Mouse (Mus musculus): ENCODE data around the gene Cers6. TPM values are rescaled to one million over a fixed set of nuclear protein-coding genes. Genes with fewer than 3 reads are reported as not detected.
A peak's percentile ranks its signal among the peaks of the same experiment; 100 is the strongest.

Gene Cers6
- polyA plus RNA-seq, 1 experiment = 3.5 TPM

- Histone ChIP-seq H3K4me3 (ENCODE audit: extremely low read depth, insufficient read depth, insufficient read length) (no peak overlapping the region), H3K27ac (ENCODE audit: insufficient read depth, low read length) (no peak overlapping the region), H3K27me3 (ENCODE audit: control insufficient read depth, insufficient read depth, low read length) (no peaks in the 10 kb centered on the region), H3K4me1 (ENCODE audit: control insufficient read depth, insufficient read depth, insufficient read length) (no peaks in the 10 kb centered on the region), H3K36me3 (ENCODE audit: control insufficient read depth, insufficient read depth, low read length) (no peaks in the 10 kb centered on the region)
- WGBS = 87% methylated on average over 2 of the region's 2 CpGs
- TF ChIP-seq POLR2A (IDR thresholded peaks at IDR 0.05; ENCODE audit: low read depth, low read length) = no peak
- no peak for TF ChIP-seq CTCF (IDR thresholded peaks at IDR 0.05; ENCODE audit: extremely low read depth, insufficient read depth, insufficient read length, insufficient replicate concordance)
- DNase-seq (ENCODE audit: low read depth in 1 of 2, low spot score in 2 of 2) = no peak
These were observed 176.1 kb downstream of the Cers6 start for GRCm38 (mm10) chr2:69037362-69037761.

GRCm38 (mm10) chr2:69042327-69043106 lies 181.3 kb downstream of the Cers6 start:
- no peak for TF ChIP-seq POLR2A (IDR thresholded peaks at IDR 0.05; ENCODE audit: low read depth, low read length)
- no peak for TF ChIP-seq CTCF (IDR thresholded peaks at IDR 0.05; ENCODE audit: extremely low read depth, insufficient read depth, insufficient read length, insufficient replicate concordance)
- WGBS = 54% methylated on average over 6 of the region's 6 CpGs
- no peaks in the 10 kb centered on the region for H3K27me3 ChIP-seq (ENCODE audit: control insufficient read depth, insufficient read depth, low read length)
- no peak overlapping the region for H3K4me3 ChIP-seq (ENCODE audit: extremely low read depth, insufficient read depth, insufficient read length)
- no peak for DNase-seq (ENCODE audit: low read depth in 1 of 2, low spot score in 2 of 2)
- H3K36me3 ChIP-seq (ENCODE audit: control insufficient read depth, insufficient read depth, low read length) = no peaks in the 10 kb centered on the region
- no peak overlapping the region for H3K27ac ChIP-seq (ENCODE audit: insufficient read depth, low read length)
- no peaks in the 10 kb centered on the region for H3K4me1 ChIP-seq (ENCODE audit: control insufficient read depth, insufficient read depth, insufficient read length)

DNA sequence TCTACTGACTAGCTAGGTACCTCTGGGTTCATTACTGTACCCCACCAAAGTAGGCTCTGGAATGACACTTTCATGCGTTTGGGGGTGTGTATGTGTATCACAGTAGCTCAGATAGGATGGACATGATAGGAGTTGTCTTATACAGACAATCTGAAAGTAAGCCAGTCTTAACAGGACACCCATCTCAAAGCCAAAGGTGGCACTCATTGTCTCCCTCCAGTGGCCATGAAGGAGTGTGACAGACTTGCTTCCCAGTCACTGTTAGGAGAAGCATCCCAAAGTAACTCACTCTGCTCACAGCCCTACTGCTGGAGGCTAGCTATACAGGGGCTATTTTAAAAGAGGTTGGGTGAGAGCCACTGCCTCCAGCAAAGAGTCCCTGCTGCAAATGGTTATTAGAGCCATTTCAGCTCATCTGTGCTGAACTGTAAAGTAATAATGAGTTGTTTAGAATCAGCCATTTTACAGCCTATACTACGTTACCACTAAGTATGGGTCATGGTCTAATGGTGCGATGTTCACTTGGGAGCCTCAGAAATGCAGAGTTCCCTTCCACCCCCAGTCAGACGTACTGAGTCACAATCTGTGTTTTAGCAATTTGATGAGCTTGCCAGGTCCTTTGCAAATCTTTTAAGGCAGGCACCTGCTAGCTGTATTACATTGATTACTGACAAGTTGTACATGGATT lies 182.3 kb downstream of the Cers6 start:
- WGBS = 82% methylated on average over 4 of the region's 4 CpGs
- peak; percentile 18 to 21 for DNase-seq (ENCODE audit: low read depth in 1 of 2, low spot score in 2 of 2)

DNA sequence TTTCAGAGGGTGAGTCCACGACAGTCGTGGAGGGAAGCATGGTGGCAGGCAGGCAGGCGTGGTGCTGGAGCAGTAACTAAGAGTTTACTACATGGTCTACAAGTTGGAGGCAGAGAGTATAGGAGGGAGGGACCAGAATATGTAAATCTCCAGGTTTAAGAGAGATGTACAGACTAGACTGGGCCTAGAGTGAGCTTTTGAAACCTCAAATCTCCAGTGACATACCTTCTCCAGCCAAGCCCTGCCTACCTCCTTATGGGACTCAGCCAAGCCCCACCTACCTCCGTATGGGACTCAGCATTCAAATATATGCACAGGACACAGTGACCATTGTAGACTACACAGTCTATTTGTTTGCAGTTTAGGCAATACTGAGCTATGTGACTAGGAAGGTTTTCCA lies 184.7 kb downstream of the Cers6 start:
- no peak for DNase-seq (ENCODE audit: low read depth in 1 of 2, low spot score in 2 of 2)
- no peak overlapping the region for H3K4me3 ChIP-seq (ENCODE audit: extremely low read depth, insufficient read depth, insufficient read length)
- H3K36me3 ChIP-seq (ENCODE audit: control insufficient read depth, insufficient read depth, low read length) = no peaks in the 10 kb centered on the region
- TF ChIP-seq POLR2A (IDR thresholded peaks at IDR 0.05; ENCODE audit: low read depth, low read length) (no peak), CTCF (IDR thresholded peaks at IDR 0.05; ENCODE audit: extremely low read depth, insufficient read depth, insufficient read length, insufficient replicate concordance) (no peak)
- H3K27ac ChIP-seq (ENCODE audit: insufficient read depth, low read length) = no peak overlapping the region
- no peaks in the 10 kb centered on the region for H3K27me3 ChIP-seq (ENCODE audit: control insufficient read depth, insufficient read depth, low read length)
- 84% methylated on average over 4 of the region's 4 CpGs for WGBS
- H3K4me1 ChIP-seq (ENCODE audit: control insufficient read depth, insufficient read depth, insufficient read length) = no peaks in the 10 kb centered on the region

More for the DNA sequence above, 182.3 kb downstream of the Cers6 start:
- TF ChIP-seq POLR2A (IDR thresholded peaks at IDR 0.05; ENCODE audit: low read depth, low read length) = no peak
- TF ChIP-seq CTCF (IDR thresholded peaks at IDR 0.05; ENCODE audit: extremely low read depth, insufficient read depth, insufficient read length, insufficient replicate concordance) = peak; percentile 69; the same call in 1 of the 2 replicates
- no peak overlapping the region for H3K27ac ChIP-seq (ENCODE audit: insufficient read depth, low read length)
- no peak overlapping the region for H3K4me3 ChIP-seq (ENCODE audit: extremely low read depth, insufficient read depth, insufficient read length)
- no peaks in the 10 kb centered on the region for H3K36me3 ChIP-seq (ENCODE audit: control insufficient read depth, insufficient read depth, low read length)
- H3K4me1 ChIP-seq (ENCODE audit: control insufficient read depth, insufficient read depth, insufficient read length) = no peaks in the 10 kb centered on the region
- no peaks in the 10 kb centered on the region for H3K27me3 ChIP-seq (ENCODE audit: control insufficient read depth, insufficient read depth, low read length)

- 52% methylated on average over 7 of the region's 7 CpGs for WGBS
- Histone ChIP-seq H3K4me1 (ENCODE audit: control insufficient read depth, insufficient read depth, insufficient read length) (no peaks in the 10 kb centered on the region), H3K27ac (ENCODE audit: insufficient read depth, low read length) (no peak overlapping the region), H3K36me3 (ENCODE audit: control insufficient read depth, insufficient read depth, low read length) (no peaks in the 10 kb centered on the region), H3K27me3 (ENCODE audit: control insufficient read depth, insufficient read depth, low read length) (no peaks in the 10 kb centered on the region), H3K4me3 (ENCODE audit: extremely low read depth, insufficient read depth, insufficient read length) (no peak overlapping the region)
- TF ChIP-seq CTCF (IDR thresholded peaks at IDR 0.05; ENCODE audit: extremely low read depth, insufficient read depth, insufficient read length, insufficient replicate concordance) (no peak), POLR2A (IDR thresholded peaks at IDR 0.05; ENCODE audit: low read depth, low read length) (no peak)
- DNase-seq (ENCODE audit: low read depth in 1 of 2, low spot score in 2 of 2) = no peak
These were observed 186.1 kb downstream of the Cers6 start for GRCm38 (mm10) chr2:69047297-69047696.

- no peak overlapping the region for H3K27ac ChIP-seq (ENCODE audit: insufficient read depth, low read length)
- TF ChIP-seq CTCF (IDR thresholded peaks at IDR 0.05; ENCODE audit: extremely low read depth, insufficient read depth, insufficient read length, insufficient replicate concordance) (no peak), POLR2A (IDR thresholded peaks at IDR 0.05; ENCODE audit: low read depth, low read length) (no peak)
- no peak for DNase-seq (ENCODE audit: low read depth in 1 of 2, low spot score in 2 of 2)
- H3K4me1 ChIP-seq (ENCODE audit: control insufficient read depth, insufficient read depth, insufficient read length) = no peaks in the 10 kb centered on the region
- H3K4me3 ChIP-seq (ENCODE audit: extremely low read depth, insufficient read depth, insufficient read length) = no peak overlapping the region
- H3K27me3 ChIP-seq (ENCODE audit: control insufficient read depth, insufficient read depth, low read length) = no peaks in the 10 kb centered on the region
- H3K36me3 ChIP-seq (ENCODE audit: control insufficient read depth, insufficient read depth, low read length) = no peaks in the 10 kb centered on the region
- 90% methylated on average over 3 of the region's 3 CpGs for WGBS
These were observed 186.6 kb downstream of the Cers6 start for GRCm38 (mm10) chr2:69047805-69048204.

DNA sequence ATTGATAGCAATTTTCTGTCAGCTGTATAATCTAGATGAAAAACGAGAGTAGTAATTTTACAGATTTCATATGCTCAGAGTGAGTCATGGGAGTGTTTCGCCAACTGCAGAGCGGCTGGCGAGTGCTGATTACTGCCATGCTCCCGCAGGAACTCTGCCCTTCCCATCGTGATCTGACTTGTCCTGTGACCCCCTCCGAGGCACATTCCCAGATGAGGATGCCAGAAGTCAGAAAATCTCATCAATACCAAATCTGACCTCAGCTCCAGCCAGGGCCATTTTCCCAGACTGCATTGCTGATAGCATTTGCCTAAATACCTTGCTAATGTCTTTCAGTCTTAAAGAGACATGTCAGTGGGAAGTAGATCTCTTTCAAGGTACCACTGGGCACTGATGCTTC lies 187.9 kb downstream of the Cers6 start:
- H3K27me3 ChIP-seq (ENCODE audit: control insufficient read depth, insufficient read depth, low read length) = no peaks in the 10 kb centered on the region
- 87% methylated on average over 7 of the region's 7 CpGs for WGBS
- no peak for TF ChIP-seq CTCF (IDR thresholded peaks at IDR 0.05; ENCODE audit: extremely low read depth, insufficient read depth, insufficient read length, insufficient replicate concordance)
- TF ChIP-seq POLR2A (IDR thresholded peaks at IDR 0.05; ENCODE audit: low read depth, low read length) = no peak
- H3K4me3 ChIP-seq (ENCODE audit: extremely low read depth, insufficient read depth, insufficient read length) = no peak overlapping the region
- no peak overlapping the region for H3K27ac ChIP-seq (ENCODE audit: insufficient read depth, low read length)
- no peaks in the 10 kb centered on the region for H3K4me1 ChIP-seq (ENCODE audit: control insufficient read depth, insufficient read depth, insufficient read length)
- no peak for DNase-seq (ENCODE audit: low read depth in 1 of 2, low spot score in 2 of 2)
- no peaks in the 10 kb centered on the region for H3K36me3 ChIP-seq (ENCODE audit: control insufficient read depth, insufficient read depth, low read length)
